Mouse (Mus musculus): ENCODE results near the gene Tha1. TPM values are rescaled to one million over a fixed set of nuclear protein-coding genes. Genes with fewer than 3 reads are reported as not detected.
A peak's percentile ranks its signal among the peaks of the same experiment; 100 is the strongest.

The Tha1 gene
- total and polyA plus RNA-seq, 2 experiments from 2014 or later, result 2.9 to 8.2 TPM

GRCm38 (mm10) chr11:117874419-117874818 is 1.1 kb upstream of the Tha1 start:
- H3K9ac ChIP-seq, result no peak overlapping the region
- DNase-seq, result no peak
- H3K4me2 ChIP-seq (ENCODE audit: low read depth), result no peak overlapping the region
- H3K27ac ChIP-seq (ENCODE audit: low read depth, low read length), result no peak overlapping the region
- WGBS, result 61% methylated on average over 4 of the region's 4 CpGs
- no peaks in the 10 kb centered on the region for H3K27me3 ChIP-seq (ENCODE audit: insufficient read depth, low read length)
- H3K4me1 ChIP-seq (ENCODE audit: insufficient read depth), result 0 out of 2 replicates have a peak, but pooled peaks cover 3% of the 10 kb centered on the region
- no peaks in the 10 kb centered on the region for H3K9me3 ChIP-seq (ENCODE audit: low read length)
- no peak for ATAC-seq
- H3K36me3 ChIP-seq (ENCODE audit: insufficient read depth), result no peaks in the 10 kb centered on the region
- peak; percentile 63 for TF ChIP-seq CTCF (IDR thresholded peaks at IDR 0.05; ENCODE audit: low read depth)
- no peak overlapping the region for H3K4me3 ChIP-seq (ENCODE audit: low read depth, low read length)

GRCm38 (mm10) chr11:117871911-117872584 is 1.2 kb downstream of the Tha1 start:
- 69% methylated on average over 12 of the region's 12 CpGs for WGBS
- DNase-seq (no peak), ATAC-seq (no peak)
- Histone ChIP-seq H3K27ac (ENCODE audit: low read depth, low read length) (no peak overlapping the region), H3K36me3 (ENCODE audit: insufficient read depth) (no peaks in the 10 kb centered on the region), H3K9ac (0 out of 2 replicates have a peak overlapping the region, but pooled peaks have one; percentile 71), H3K4me2 (ENCODE audit: low read depth) (peak overlapping the region; percentile 92; the same call in 1 of the 2 replicates), H3K27me3 (ENCODE audit: insufficient read depth, low read length) (no peaks in the 10 kb centered on the region), H3K4me1 (ENCODE audit: insufficient read depth) (0 out of 2 replicates have a peak, but pooled peaks cover 3% of the 10 kb centered on the region), H3K9me3 (ENCODE audit: low read length) (no peaks in the 10 kb centered on the region), H3K4me3 (ENCODE audit: low read depth, low read length) (no peak overlapping the region)
- no peak for TF ChIP-seq CTCF (IDR thresholded peaks at IDR 0.05; ENCODE audit: low read depth)

DNA sequence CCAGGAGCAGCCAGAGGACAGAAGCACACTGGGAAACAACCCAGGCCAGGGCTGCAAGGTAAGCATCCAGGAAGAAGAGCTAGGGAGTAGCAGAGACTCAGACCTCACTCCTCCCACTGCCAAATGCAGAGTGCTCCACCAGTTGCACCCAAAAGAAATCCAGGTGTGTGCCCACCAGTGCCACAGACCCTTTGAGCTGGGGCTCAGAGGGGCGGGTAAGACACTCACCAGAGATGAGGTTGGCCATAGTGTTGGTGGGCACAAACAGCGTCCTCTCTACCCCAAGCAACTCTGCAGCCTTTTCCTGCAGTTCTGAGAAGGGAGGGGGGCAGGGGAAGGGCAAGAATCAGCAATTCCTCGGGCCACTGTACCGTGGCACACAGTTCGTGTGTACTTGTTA is 1.9 kb downstream of the Tha1 start:
- 77% methylated on average over 5 of the region's 5 CpGs for WGBS
- Histone ChIP-seq H3K27ac (ENCODE audit: low read depth, low read length) (no peak overlapping the region), H3K27me3 (ENCODE audit: insufficient read depth, low read length) (no peaks in the 10 kb centered on the region), H3K4me1 (ENCODE audit: insufficient read depth) (0 out of 2 replicates have a peak, but pooled peaks cover 3% of the 10 kb centered on the region), H3K4me2 (ENCODE audit: low read depth) (no peak overlapping the region), H3K4me3 (ENCODE audit: low read depth, low read length) (no peak overlapping the region), H3K9me3 (ENCODE audit: low read length) (no peaks in the 10 kb centered on the region), H3K9ac (no peak overlapping the region), H3K36me3 (ENCODE audit: insufficient read depth) (no peaks in the 10 kb centered on the region)
- ATAC-seq (no peak), DNase-seq (no peak)
- no peak for TF ChIP-seq CTCF (IDR thresholded peaks at IDR 0.05; ENCODE audit: low read depth)

- Histone ChIP-seq H3K4me3 (ENCODE audit: low read depth, low read length) (no peak overlapping the region), H3K9me3 (ENCODE audit: low read length) (no peaks in the 10 kb centered on the region), H3K9ac (peak overlapping the region; percentile 31; the same call in 1 of the 2 replicates), H3K4me1 (ENCODE audit: insufficient read depth) (0 out of 2 replicates have a peak, but pooled peaks cover 3% of the 10 kb centered on the region), H3K4me2 (ENCODE audit: low read depth) (peak overlapping the region; percentile 6; the same call in 1 of the 2 replicates), H3K36me3 (ENCODE audit: insufficient read depth) (no peaks in the 10 kb centered on the region), H3K27ac (ENCODE audit: low read depth, low read length) (no peak overlapping the region), H3K27me3 (ENCODE audit: insufficient read depth, low read length) (no peaks in the 10 kb centered on the region)
- 36% methylated on average over 12 of the region's 12 CpGs for WGBS
- ATAC-seq (peak; percentile 73), DNase-seq (peak; percentile 92)
- TF ChIP-seq CTCF (IDR thresholded peaks at IDR 0.05; ENCODE audit: low read depth), result peak; percentile 99
Measured at GRCm38 (mm10) chr11:117870688-117871365, 2.5 kb downstream of the Tha1 start.

DNA sequence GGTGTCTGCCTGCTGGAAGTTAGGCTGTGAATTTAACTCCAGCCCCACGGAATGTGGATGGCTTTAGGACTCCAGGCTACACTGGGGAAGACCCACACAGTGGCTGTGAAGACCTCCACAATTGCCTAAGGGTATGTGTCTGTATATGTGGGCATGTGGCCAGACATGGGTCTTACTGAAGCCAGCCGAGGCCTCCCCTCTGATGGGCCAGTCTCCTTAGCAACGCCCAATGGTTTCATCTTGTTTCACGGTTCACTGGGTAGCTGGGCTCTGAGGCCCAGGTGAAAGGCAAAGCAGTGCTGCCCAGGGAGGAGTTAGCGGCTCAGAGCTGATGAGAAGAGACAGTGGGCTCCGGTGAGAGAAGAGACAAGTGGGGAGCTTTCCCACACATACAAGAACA is 7.3 kb downstream of the Tha1 start:
- DNase-seq (no peak), ATAC-seq (no peak)
- 11% methylated on average over 6 of the region's 6 CpGs for WGBS
- Histone ChIP-seq H3K4me3 (ENCODE audit: low read depth, low read length) (no peak overlapping the region), H3K27me3 (ENCODE audit: insufficient read depth, low read length) (no peaks in the 10 kb centered on the region), H3K9ac (no peak overlapping the region), H3K4me2 (ENCODE audit: low read depth) (no peak overlapping the region), H3K9me3 (ENCODE audit: low read length) (no peaks in the 10 kb centered on the region), H3K4me1 (ENCODE audit: insufficient read depth) (0 out of 2 replicates have a peak, but pooled peaks cover 1% of the 10 kb centered on the region), H3K27ac (ENCODE audit: low read depth, low read length) (no peak overlapping the region), H3K36me3 (ENCODE audit: insufficient read depth) (no peaks in the 10 kb centered on the region)
- TF ChIP-seq CTCF (IDR thresholded peaks at IDR 0.05; ENCODE audit: low read depth), result no peak

DNA sequence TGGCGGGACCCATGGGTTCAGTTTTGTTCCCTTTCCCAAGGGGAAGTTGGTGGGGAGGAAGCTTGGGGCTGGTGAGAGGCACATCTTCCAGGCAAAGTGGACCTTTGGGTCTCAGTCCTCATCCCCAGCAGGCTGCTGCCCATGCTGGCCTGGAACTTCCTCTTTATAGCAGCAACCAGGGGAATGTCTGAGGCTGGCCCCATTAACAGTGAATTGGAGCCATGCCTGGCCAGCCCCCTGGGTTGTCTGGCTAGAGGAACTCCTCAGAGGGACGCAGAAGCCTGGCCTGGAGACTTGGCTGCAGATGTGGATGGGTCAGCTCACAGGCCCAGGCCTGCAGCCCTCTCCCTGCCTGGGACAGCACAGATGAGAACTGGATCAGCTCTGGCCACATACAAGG is 8.5 kb downstream of the Tha1 start:
- no peak for DNase-seq
- 79% methylated on average over 2 of the region's 2 CpGs for WGBS
- Histone ChIP-seq H3K9ac (no peak overlapping the region), H3K27me3 (ENCODE audit: insufficient read depth, low read length) (no peaks in the 10 kb centered on the region; the same call in 1 of the 2 replicates), H3K36me3 (ENCODE audit: insufficient read depth) (no peaks in the 10 kb centered on the region), H3K9me3 (ENCODE audit: low read length) (no peaks in the 10 kb centered on the region), H3K4me1 (ENCODE audit: insufficient read depth) (no peaks in the 10 kb centered on the region), H3K4me2 (ENCODE audit: low read depth) (no peak overlapping the region), H3K27ac (ENCODE audit: low read depth, low read length) (no peak overlapping the region), H3K4me3 (ENCODE audit: low read depth, low read length) (no peak overlapping the region)
- no peak for TF ChIP-seq CTCF (IDR thresholded peaks at IDR 0.05; ENCODE audit: low read depth)
- ATAC-seq, result no peak
